Mouse (Mus musculus) thymus, adult 2 months (tissue): Measurements from ENCODE around the gene Plcd3. TPM values are rescaled to one million over a fixed set of nuclear protein-coding genes. Genes with fewer than 3 reads are reported as not detected.
A peak's percentile ranks its signal among the peaks of the same experiment; 100 is the strongest.

ENCODE experiments used
- DNase-seq: peaks from one replicate; pipeline ENCODE4 v3.0.0; 2021
- H3K27ac ChIP-seq: fragments of 200-500 bp; 2 replicates; pipeline ENCODE4 v1.5.1; 2012; ENCODE audit warnings: low read length, control low read depth; ENCODE audit not compliant: control insufficient read depth, insufficient read depth
- H3K27me3 ChIP-seq: fragments of 200-500 bp; 2 replicates; pipeline ENCODE4 v1.6.1; 2012; ENCODE audit warnings: mild to moderate bottlenecking, low read length, moderate library complexity, mixed read lengths; ENCODE audit not compliant: control insufficient read depth, insufficient read depth
- H3K36me3 ChIP-seq: fragments of 200-500 bp; 2 replicates; pipeline ENCODE4 v1.6.1; 2012; ENCODE audit warnings: mild to moderate bottlenecking, low read length, moderate library complexity; ENCODE audit not compliant: control insufficient read depth, insufficient read depth
- H3K4me1 ChIP-seq: fragments of 200-500 bp; replicated peaks from 2 replicates; pipeline ENCODE4 v1.6.1; 2012; ENCODE audit warnings: low read length; ENCODE audit not compliant: control insufficient read depth, insufficient read depth
- H3K4me3 ChIP-seq: fragments of 200-500 bp; 2 replicates; pipeline ENCODE4 v1.5.1; 2012; ENCODE audit warnings: mild to moderate bottlenecking, low read length, control low read depth, moderate library complexity; ENCODE audit not compliant: control insufficient read depth, insufficient read depth
- CTCF ChIP-seq: fragments of 200-500 bp; IDR thresholded peaks from 2 replicates; pipeline ENCODE4 v1.5.1; 2012; ENCODE audit warnings: mild to moderate bottlenecking, control low read depth, low read length, moderate library complexity, borderline replicate concordance; ENCODE audit not compliant: control insufficient read depth, poor library complexity, insufficient read depth; ENCODE audit errors: extremely low read depth
- POLR2A ChIP-seq: fragments of 200-500 bp; IDR thresholded peaks from 2 replicates; pipeline ENCODE4 v1.6.1; 2012; ENCODE audit warnings: mild to moderate bottlenecking, low read length, control low read depth, moderate library complexity; ENCODE audit not compliant: control insufficient read depth, poor library complexity, insufficient read depth; ENCODE audit errors: extremely low read depth
- WGBS: fragments of 180-500 bp; shearing (Covaris S2); methylation state at CpG from one replicate; pipeline ENCODE4 v1.1.7; 2018; 5-methylcytosine and 5-hydroxymethylcytosine counted together
- polyA plus RNA-seq: library from polyadenylated mRNA; depleted of rRNA; stranded (reverse); fragments of >200 nt; gene quantifications from 2 replicates; pipeline ENCODE4 v1.2.3, GENCODE M21; 2012

Gene Plcd3
- polyA plus RNA-seq, 1 experiment: 5.4 TPM

GRCm38 (mm10) chr11:103118866-103119265 is 17.4 kb upstream of the Plcd3 start:
- Histone ChIP-seq H3K4me3 (no peak overlapping the region), H3K27me3 (no peaks in the 10 kb centered on the region), H3K4me1 (peaks cover 8% of the 10 kb centered on the region), H3K36me3 (no peaks in the 10 kb centered on the region), H3K27ac (no peak overlapping the region)
- DNase-seq: no peak
- WGBS: 90% methylated on average over 2 of the region's 2 CpGs
- TF ChIP-seq CTCF: no peak
- TF ChIP-seq POLR2A: no peak

DNA sequence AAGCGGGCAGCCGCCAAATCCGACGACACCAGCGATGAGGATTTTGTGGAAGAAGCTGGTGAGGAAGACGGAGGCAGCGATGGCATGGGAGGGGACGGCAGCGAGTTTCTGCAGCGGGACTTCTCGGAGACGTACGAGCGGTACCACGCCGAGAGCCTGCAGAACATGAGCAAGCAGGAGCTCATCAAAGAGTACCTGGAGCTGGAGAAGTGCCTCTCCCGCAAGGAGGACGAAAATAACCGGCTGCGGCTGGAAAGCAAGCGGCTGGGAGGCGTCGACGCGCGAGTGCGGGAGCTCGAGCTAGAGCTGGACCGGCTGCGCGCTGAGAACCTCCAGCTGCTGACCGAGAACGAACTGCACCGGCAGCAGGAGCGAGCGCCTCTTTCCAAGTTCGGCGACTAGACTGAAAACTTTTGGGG is 16.1 kb upstream of the Plcd3 start:
- DNase-seq: no peak
- TF ChIP-seq POLR2A: no peak
- TF ChIP-seq CTCF: 0 out of 2 replicates have a peak, but pooled peaks have one; percentile 54
- H3K27ac ChIP-seq: no peak overlapping the region
- no peaks in the 10 kb centered on the region for H3K36me3 ChIP-seq
- under 1% methylated on average over 38 of the region's 38 CpGs for WGBS
- H3K4me1 ChIP-seq: peaks cover 8% of the 10 kb centered on the region
- H3K27me3 ChIP-seq: no peaks in the 10 kb centered on the region
- peak overlapping the region; percentile 71 for H3K4me3 ChIP-seq

- H3K36me3 ChIP-seq: no peaks in the 10 kb centered on the region
- peak; percentile 86 for DNase-seq
Observed at GRCm38 (mm10) chr11:103116959-103117590, 15.6 kb upstream of the Plcd3 start.

GRCm38 (mm10) chr11:103116008-103116818 is 14.8 kb upstream of the Plcd3 start, which contains the start of gene Hexim1:
TSS of gene Hexim1 (plus strand) at chr11:103116231.
- WGBS: under 1% methylated on average over 53 of the region's 53 CpGs
- TF ChIP-seq CTCF (no peak), POLR2A (peak; percentile 97)
- peak; percentile 100 for DNase-seq
- peak within 1 kb of the TSS; percentile 78 for H3K4me3 ChIP-seq
- no peaks in the 10 kb centered on the region for H3K27me3 ChIP-seq
- no peaks in the 10 kb centered on the region for H3K36me3 ChIP-seq
- peaks cover 8% of the 10 kb centered on the region for H3K4me1 ChIP-seq
- H3K27ac ChIP-seq: peak within 1 kb of the TSS; percentile 76

More at GRCm38 (mm10) chr11:103116959-103117590, 15.6 kb upstream of the Plcd3 start:
- Histone ChIP-seq H3K27ac (peak overlapping the region; percentile 68), H3K27me3 (no peaks in the 10 kb centered on the region), H3K4me1 (peaks cover 8% of the 10 kb centered on the region), H3K4me3 (peak overlapping the region; percentile 71)
- TF ChIP-seq CTCF: peak; percentile 69; the same call in 1 of the 2 replicates
- TF ChIP-seq POLR2A: peak; percentile 17; the same call in 1 of the 2 replicates
- WGBS: 2% methylated on average over 35 of the region's 35 CpGs

DNA sequence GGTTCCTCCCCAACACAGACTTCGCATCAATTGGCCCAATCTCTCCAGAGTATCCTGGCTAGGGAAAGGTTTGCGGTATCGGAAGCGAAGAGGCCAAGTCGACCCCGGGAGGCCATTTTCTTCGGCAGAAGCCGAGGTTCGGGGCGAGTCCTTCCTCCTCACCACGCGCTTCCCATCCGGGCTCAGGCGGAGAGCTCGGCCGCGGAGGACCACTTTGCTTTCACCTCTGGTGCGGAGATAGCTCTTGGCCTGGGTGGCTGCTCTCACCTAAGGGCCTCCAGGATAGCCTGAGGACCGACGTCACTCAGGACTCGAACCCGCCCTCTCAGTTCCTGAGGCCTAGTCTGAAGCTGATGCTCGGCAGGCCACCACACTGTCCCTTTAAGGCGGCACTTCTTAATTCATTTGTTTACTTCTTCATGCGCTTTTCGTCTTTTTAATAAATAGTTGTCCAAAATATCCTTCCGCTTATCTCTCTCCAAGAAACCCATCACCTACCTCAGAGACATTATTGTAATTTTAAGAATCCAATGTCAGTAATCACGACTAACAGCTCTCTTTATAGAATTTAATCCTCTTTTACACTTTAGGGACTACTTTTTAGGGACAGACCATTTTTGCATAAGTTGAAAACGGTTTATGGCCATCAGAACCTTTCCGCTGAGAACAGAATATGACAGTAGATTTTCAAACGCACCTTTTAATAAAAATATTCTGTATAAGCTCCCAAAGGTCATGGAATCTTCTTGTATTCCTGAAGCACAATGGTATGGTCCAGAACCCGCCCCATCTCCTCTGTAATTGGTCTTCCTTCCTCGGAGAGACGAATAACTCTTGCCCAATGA is 13.9 kb upstream of the Plcd3 start:
- Histone ChIP-seq H3K27ac (peak overlapping the region; percentile 76), H3K4me1 (peaks cover 8% of the 10 kb centered on the region), H3K27me3 (no peaks in the 10 kb centered on the region), H3K36me3 (no peaks in the 10 kb centered on the region), H3K4me3 (peak overlapping the region; percentile 78)
- peak; percentile 78 for DNase-seq
- under 1% methylated on average over 34 of the region's 34 CpGs for WGBS
- TF ChIP-seq POLR2A (peak; percentile 63), CTCF (0 out of 2 replicates have a peak, but pooled peaks have one; percentile 39)
